Mouse (Mus musculus) liver, embryonic 15.5 days (tissue): ENCODE measurements around the gene Dhcr24. TPM values are rescaled to one million over a fixed set of nuclear protein-coding genes. Genes with fewer than 3 reads are reported as not detected.

Source experiments
- ATAC-seq: fragments of 200-750 bp; cut with Nextera tagmentation; 2 replicates; pipeline ENCODE4 v1.8.0; 2017; ENCODE audit warnings: moderate number of reproducible peaks, mild to moderate bottlenecking, moderate library complexity; ENCODE audit not compliant: insufficient read depth
- H3K27ac ChIP-seq: fragments of 300-500 bp; sonication (generic); replicated peaks from 2 replicates; pipeline ENCODE4 v1.5.1; 2015; ENCODE audit warnings: mild to moderate bottlenecking, inconsistent platforms
- H3K27me3 ChIP-seq: fragments of 300-500 bp; sonication (generic); 2 replicates; pipeline ENCODE4 v1.6.1; 2015; ENCODE audit warnings: mild to moderate bottlenecking, inconsistent platforms
- H3K36me3 ChIP-seq: fragments of 300-500 bp; sonication (generic); replicated peaks from 2 replicates; pipeline ENCODE4 v1.6.1; 2015; ENCODE audit warnings: moderate library complexity, mild to moderate bottlenecking, inconsistent platforms
- H3K4me1 ChIP-seq: fragments of 300-500 bp; sonication (generic); replicated peaks from 2 replicates; pipeline ENCODE4 v1.6.1; 2015; ENCODE audit warnings: inconsistent platforms
- H3K4me2 ChIP-seq: fragments of 300-500 bp; sonication (generic); 2 replicates; pipeline ENCODE4 v1.6.1; 2015; ENCODE audit warnings: moderate library complexity, mild to moderate bottlenecking, inconsistent platforms
- H3K4me3 ChIP-seq: fragments of 300-500 bp; sonication (generic); replicated peaks from 2 replicates; pipeline ENCODE4 v1.5.1; 2015; ENCODE audit warnings: mild to moderate bottlenecking, inconsistent platforms
- H3K9ac ChIP-seq: fragments of 300-500 bp; sonication (generic); 2 replicates; pipeline ENCODE4 v1.6.1; 2015; ENCODE audit warnings: moderate library complexity, mild to moderate bottlenecking, inconsistent platforms
- H3K9me3 ChIP-seq: fragments of 300-500 bp; sonication (generic); replicated peaks from 2 replicates; pipeline ENCODE4 v1.6.1; 2016; ENCODE audit warnings: inconsistent platforms
- WGBS: fragments of 180-500 bp; shearing (Covaris S2); methylation state at CpG from one replicate; pipeline ENCODE4 v1.1.7; 2015; ENCODE audit warnings: mixed read lengths; ENCODE audit not compliant: insufficient replicate concordance; 5-methylcytosine and 5-hydroxymethylcytosine counted together
- polyA plus RNA-seq: library from polyadenylated mRNA; unstranded; fragments of >200 nt; fragmentation: Nextera tagmentation; extraction: Ambion mirVana; gene quantifications from 2 replicates; pipeline ENCODE4 v1.2.1, GENCODE M21; 2015

The Dhcr24 gene
- polyA plus RNA-seq, 1 experiment from 2014 or later, result 7.8 TPM

- Histone ChIP-seq H3K4me1 (no peaks in the 10 kb centered on the region), H3K36me3 (no peaks in the 10 kb centered on the region), H3K9me3 (no peaks in the 10 kb centered on the region), H3K4me2 (no peak overlapping the region), H3K27me3 (peaks cover 10% of the 10 kb centered on the region; the same call in 1 of the 2 replicates), H3K27ac (no peak overlapping the region), H3K4me3 (no peak overlapping the region), H3K9ac (no peak overlapping the region)
- WGBS, result 64% methylated on average over 5 of the region's 5 CpGs
- no peak for ATAC-seq
Measured at GRCm38 (mm10) chr4:106539756-106540155, 21.1 kb upstream of the Dhcr24 start.

- no peak overlapping the region for H3K9ac ChIP-seq
- H3K36me3 ChIP-seq, result no peaks in the 10 kb centered on the region
- H3K4me2 ChIP-seq, result no peak overlapping the region
- no peak overlapping the region for H3K27ac ChIP-seq
- no peaks in the 10 kb centered on the region for H3K9me3 ChIP-seq
- no peaks in the 10 kb centered on the region for H3K4me1 ChIP-seq
- H3K4me3 ChIP-seq, result no peak overlapping the region
- H3K27me3 ChIP-seq, result peaks cover 11% of the 10 kb centered on the region; the same call in 1 of the 2 replicates
- no peak for ATAC-seq
- WGBS, result 33% methylated on average over 3 of the region's 3 CpGs
Measured at GRCm38 (mm10) chr4:106541491-106541890, 19.3 kb upstream of the Dhcr24 start.

GRCm38 (mm10) chr4:106542211-106542610 is 18.6 kb upstream of the Dhcr24 start:
- peaks cover 4% of the 10 kb centered on the region; the same call in 1 of the 2 replicates for H3K4me1 ChIP-seq
- no peak overlapping the region for H3K27ac ChIP-seq
- H3K9me3 ChIP-seq, result no peaks in the 10 kb centered on the region
- 73% methylated on average over 2 of the region's 2 CpGs for WGBS
- no peak overlapping the region for H3K4me2 ChIP-seq
- ATAC-seq, result no peak
- H3K36me3 ChIP-seq, result no peaks in the 10 kb centered on the region
- no peak overlapping the region for H3K9ac ChIP-seq
- H3K4me3 ChIP-seq, result no peak overlapping the region
- peaks cover 7% of the 10 kb centered on the region; the same call in 1 of the 2 replicates for H3K27me3 ChIP-seq

GRCm38 (mm10) chr4:106545817-106546373 is 14.9 kb upstream of the Dhcr24 start:
- WGBS, result 50% methylated on average over 8 of the region's 8 CpGs
- Histone ChIP-seq H3K9ac (no peak overlapping the region), H3K4me1 (peaks cover 4% of the 10 kb centered on the region; the same call in 1 of the 2 replicates), H3K4me3 (no peak overlapping the region), H3K36me3 (no peaks in the 10 kb centered on the region), H3K27ac (no peak overlapping the region), H3K9me3 (no peaks in the 10 kb centered on the region), H3K4me2 (no peak overlapping the region), H3K27me3 (0 out of 2 replicates have a peak, but pooled peaks cover 6% of the 10 kb centered on the region)
- ATAC-seq, result no peak

GRCm38 (mm10) chr4:106546896-106547295 is 13.9 kb upstream of the Dhcr24 start:
- Histone ChIP-seq H3K9ac (no peak overlapping the region), H3K27ac (no peak overlapping the region), H3K27me3 (0 out of 2 replicates have a peak, but pooled peaks cover 6% of the 10 kb centered on the region), H3K36me3 (no peaks in the 10 kb centered on the region), H3K4me3 (no peak overlapping the region), H3K9me3 (no peaks in the 10 kb centered on the region), H3K4me2 (no peak overlapping the region), H3K4me1 (peaks cover 4% of the 10 kb centered on the region; the same call in 1 of the 2 replicates)
- no peak for ATAC-seq
- WGBS, result 32% methylated on average over 1 of the region's 1 CpGs

- Histone ChIP-seq H3K36me3 (no peaks in the 10 kb centered on the region), H3K9me3 (no peaks in the 10 kb centered on the region), H3K27me3 (0 out of 2 replicates have a peak, but pooled peaks cover 6% of the 10 kb centered on the region), H3K27ac (no peak overlapping the region), H3K4me1 (peaks cover 4% of the 10 kb centered on the region; the same call in 1 of the 2 replicates), H3K4me2 (no peak overlapping the region), H3K9ac (no peak overlapping the region), H3K4me3 (no peak overlapping the region)
- no peak for ATAC-seq
- WGBS, result 63% methylated on average over 3 of the region's 3 CpGs
Measured at GRCm38 (mm10) chr4:106548113-106548512, 12.7 kb upstream of the Dhcr24 start.

- no peak overlapping the region for H3K9ac ChIP-seq
- H3K4me1 ChIP-seq, result peaks cover 4% of the 10 kb centered on the region; the same call in 1 of the 2 replicates
- H3K36me3 ChIP-seq, result no peaks in the 10 kb centered on the region
- peaks cover 5% of the 10 kb centered on the region; the same call in 1 of the 2 replicates for H3K27me3 ChIP-seq
- no peaks in the 10 kb centered on the region for H3K9me3 ChIP-seq
- no peak overlapping the region for H3K27ac ChIP-seq
- ATAC-seq, result no peak
- H3K4me2 ChIP-seq, result no peak overlapping the region
- H3K4me3 ChIP-seq, result no peak overlapping the region
- 56% methylated on average over 8 of the region's 8 CpGs for WGBS
Measured at GRCm38 (mm10) chr4:106550516-106551166, 10.2 kb upstream of the Dhcr24 start.

GRCm38 (mm10) chr4:106557262-106557661 is 3.6 kb upstream of the Dhcr24 start:
- Histone ChIP-seq H3K27ac (no peak overlapping the region), H3K36me3 (no peaks in the 10 kb centered on the region), H3K9me3 (no peaks in the 10 kb centered on the region), H3K27me3 (peaks cover 5% of the 10 kb centered on the region; the same call in 1 of the 2 replicates), H3K4me2 (no peak overlapping the region), H3K4me1 (peaks cover 27% of the 10 kb centered on the region), H3K4me3 (no peak overlapping the region), H3K9ac (no peak overlapping the region)
- ATAC-seq, result no peak
- 63% methylated on average over 5 of the region's 5 CpGs for WGBS

- H3K4me3 ChIP-seq, result no peak overlapping the region
- no peak overlapping the region for H3K9ac ChIP-seq
- no peaks in the 10 kb centered on the region for H3K36me3 ChIP-seq
- no peak for ATAC-seq
- peaks cover 34% of the 10 kb centered on the region for H3K4me1 ChIP-seq
- WGBS, result no CpG with 5 or more reads among the region's 1 CpGs
- H3K27me3 ChIP-seq, result peaks cover 5% of the 10 kb centered on the region; the same call in 1 of the 2 replicates
- no peak overlapping the region for H3K27ac ChIP-seq
- no peak overlapping the region for H3K4me2 ChIP-seq
- no peaks in the 10 kb centered on the region for H3K9me3 ChIP-seq
Measured at GRCm38 (mm10) chr4:106557978-106558377, 2.9 kb upstream of the Dhcr24 start.

- H3K4me1 ChIP-seq, result peaks cover 48% of the 10 kb centered on the region
- H3K9me3 ChIP-seq, result no peaks in the 10 kb centered on the region
- H3K36me3 ChIP-seq, result peaks cover 14% of the 10 kb centered on the region
- peaks cover 5% of the 10 kb centered on the region; the same call in 1 of the 2 replicates for H3K27me3 ChIP-seq
- H3K4me2 ChIP-seq, result peak overlapping the region; percentile 94
- WGBS, result 29% methylated on average over 13 of the region's 13 CpGs
- H3K4me3 ChIP-seq, result peak overlapping the region; percentile 82
- peak overlapping the region; percentile 87 for H3K27ac ChIP-seq
- no peak for ATAC-seq
- H3K9ac ChIP-seq, result peak overlapping the region; percentile 58
Measured at GRCm38 (mm10) chr4:106559343-106560212, 1.3 kb upstream of the Dhcr24 start.
